Mouse (Mus musculus) kidney, adult 9 months (tissue): ENCODE results near the gene Nol10.
"Not testable (repeated sequence)": the region's sequence is repeated elsewhere in the genome, so short reads cannot be mapped to it uniquely, and the experiment has no call there.

Experiments used
- DNase-seq: peaks from one replicate; pipeline ENCODE4 v3.0.0; 2022

Gene Nol10

DNA sequence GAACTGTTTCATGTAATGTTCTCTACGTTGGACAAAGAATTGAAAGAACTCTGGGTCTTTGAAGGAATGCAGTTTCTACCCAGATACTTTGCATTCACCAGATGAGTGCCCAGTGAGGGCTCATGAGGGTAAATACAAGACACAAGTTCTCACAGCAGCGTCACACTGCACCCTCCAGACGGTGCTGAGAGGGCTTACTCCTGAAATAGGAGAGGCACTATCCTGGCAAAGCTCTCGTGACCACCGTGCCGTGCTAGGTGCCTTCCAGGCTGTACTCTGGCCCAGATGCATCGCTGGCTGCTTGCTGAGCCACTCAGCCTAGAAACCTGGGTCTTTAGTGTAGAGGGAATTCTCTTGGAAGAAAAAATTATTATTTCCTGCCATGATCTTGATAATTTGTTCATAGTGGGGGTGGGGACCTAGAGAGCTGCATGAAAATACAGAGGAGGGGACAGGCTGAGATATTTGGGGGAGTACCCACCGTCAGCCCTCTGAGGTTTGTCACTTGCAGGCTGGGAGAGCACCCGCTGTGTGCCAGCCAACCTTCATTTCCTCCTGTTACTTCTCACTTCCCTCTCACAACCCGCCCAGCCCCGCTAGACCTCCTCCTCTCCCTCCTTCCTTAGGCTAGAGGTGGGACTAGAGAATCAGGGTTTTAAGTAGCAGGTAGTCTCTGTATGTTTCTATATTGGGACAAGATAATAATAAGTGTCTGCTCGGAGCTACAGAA lies 63.7 kb downstream of the Nol10 start:
- no peak for DNase-seq

DNA sequence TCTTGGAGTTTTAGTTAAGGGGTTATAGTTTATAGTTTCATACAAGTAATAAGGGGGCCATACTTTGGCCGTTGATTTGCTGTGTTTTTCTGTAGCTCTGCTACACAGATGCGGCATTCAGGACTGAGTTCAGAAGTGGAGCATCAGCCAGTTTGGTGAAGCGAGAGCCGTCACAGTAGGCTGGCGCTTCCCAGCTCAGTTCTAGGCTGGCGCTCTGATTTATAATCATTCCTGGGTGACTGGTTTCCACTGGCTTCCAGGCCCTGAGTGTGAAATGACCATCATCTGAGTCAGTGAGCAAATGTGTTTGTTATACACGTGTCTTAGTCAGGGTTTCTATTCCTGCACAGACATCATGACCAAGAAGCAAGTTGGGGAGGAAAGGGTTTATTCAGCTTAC lies 66.5 kb downstream of the Nol10 start:
- DNase-seq = no peak

DNA sequence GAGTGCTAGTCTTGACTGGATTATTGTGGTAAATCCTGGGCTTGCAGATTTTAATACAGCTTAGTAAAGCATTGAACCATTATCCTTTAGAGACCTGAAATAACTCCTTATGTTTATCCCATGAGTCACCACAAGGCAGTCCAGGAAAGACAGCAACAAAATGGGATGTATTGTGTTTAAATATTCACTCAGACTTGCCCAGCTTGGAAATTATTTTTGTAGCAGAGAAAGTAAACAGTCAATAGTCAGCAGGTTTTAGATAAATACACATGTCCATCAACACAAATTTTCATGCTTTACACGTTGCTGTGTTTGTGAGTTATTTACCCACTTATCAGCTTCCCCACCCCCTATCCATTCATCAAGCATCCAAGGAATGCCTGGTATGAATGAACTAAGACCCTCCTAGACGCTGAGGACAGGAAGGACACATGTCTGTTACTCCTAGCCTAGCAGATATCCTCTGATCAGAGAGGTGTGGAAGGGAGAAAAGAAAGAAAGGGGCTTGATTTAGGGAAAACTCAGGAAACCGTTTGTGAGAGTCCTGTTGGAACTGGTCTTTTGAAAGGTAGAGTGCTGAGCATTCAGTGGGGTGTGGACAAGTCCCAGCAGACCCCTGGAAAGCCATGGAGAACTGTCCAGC lies 72.0 kb downstream of the Nol10 start:
- DNase-seq = no peak

DNA sequence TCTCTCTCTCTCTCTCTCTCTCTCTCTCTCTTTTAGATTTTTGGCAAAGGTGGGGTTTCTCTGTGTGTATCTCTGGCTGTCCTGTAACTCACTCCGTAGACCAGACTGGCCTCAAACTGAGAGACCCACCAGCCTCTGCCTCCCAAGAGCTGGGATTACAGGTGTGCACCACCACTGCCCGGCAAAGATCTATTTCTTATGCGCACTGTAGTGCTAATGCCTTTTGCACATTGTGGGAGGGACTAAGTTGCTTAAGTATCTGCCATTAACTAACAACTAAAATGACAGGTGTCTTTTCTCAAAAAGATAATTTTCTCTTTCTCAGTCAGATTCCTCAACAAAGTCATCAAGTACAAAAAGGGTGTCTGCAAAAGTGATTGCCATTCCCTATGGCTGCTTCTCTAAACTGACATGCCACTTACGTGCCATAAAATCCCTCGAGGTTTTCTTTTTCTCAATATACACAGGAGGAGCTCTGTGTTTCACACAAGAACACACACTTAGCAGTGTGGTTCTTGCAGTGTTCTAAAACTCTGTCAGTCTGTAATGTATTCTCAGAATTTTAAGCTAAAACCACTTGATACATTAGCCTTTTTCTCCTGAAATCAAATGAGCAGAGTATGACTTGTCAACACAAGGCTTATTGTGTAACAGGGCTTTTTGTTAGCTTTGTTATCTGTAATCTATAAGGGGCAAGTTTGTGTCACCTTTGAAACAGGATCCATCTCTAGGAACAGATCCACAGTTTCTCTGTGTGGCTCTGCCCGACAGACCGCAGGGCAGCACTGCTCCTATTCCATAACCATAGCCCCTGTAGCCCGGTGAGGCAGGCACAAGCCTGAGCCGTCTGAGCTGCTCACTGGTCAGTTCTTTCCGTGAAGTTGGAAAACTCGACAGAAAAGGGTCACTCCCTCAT lies 77.3 kb downstream of the Nol10 start:
- no peak for DNase-seq

DNA sequence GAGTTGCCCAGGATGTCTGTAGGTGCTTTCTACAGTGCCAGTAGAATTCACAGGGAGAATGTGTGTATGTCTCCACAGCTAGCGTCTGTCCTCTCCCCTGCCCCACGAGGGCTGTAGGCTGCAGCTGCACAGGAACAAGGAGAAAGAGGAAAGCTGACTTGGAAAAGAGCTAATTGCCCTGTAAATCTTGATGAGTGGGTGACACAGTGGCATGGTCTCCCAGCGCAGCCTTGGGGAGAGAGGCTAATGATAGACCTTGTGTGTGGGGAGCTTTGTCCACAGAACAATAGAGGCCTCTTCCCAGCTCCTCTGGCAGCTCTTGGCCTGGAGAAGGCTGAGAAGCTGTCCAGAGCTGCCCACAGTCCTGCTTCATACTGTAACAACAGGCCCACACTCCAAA lies 78.5 kb downstream of the Nol10 start:
- DNase-seq = no peak

DNA sequence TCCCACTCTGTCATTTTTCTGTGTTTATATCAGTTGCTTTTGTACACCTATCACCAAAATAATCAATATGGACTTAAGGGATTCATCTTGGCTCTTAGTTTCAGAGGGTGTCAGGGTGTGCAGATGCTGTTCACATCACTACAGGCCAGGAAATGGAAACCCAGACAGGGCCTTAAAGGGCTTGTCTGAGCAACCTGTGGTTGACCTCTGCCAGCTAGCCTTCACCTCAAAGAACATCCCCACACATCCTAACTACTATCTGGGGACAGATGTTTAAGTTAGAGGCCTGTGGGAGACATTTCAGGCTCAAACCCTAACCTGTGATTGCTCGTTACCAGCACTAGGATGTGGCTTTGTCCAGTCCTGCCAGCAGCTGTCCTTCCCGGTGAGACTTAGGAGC lies 82.3 kb downstream of the Nol10 start:
- no peak for DNase-seq

DNA sequence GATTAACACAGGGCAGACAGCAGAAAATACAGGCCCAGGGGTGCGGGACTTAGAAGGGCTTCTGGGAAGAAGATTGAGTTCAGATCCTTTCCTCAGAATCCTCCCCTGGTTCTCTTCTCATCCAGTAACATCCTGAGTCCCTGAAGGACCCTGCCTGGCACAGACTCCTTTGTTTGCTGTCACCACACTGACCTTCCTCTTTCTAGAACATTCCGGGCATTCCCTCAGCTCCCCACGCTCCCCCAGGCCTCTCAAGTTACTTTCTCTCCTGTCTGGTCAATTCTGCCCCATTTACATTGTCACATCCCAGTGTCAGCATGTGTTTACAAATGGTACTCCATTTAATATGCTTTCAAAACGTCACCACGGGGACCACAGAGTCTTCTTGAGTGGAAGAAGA lies 82.9 kb downstream of the Nol10 start:
- DNase-seq = no peak

DNA sequence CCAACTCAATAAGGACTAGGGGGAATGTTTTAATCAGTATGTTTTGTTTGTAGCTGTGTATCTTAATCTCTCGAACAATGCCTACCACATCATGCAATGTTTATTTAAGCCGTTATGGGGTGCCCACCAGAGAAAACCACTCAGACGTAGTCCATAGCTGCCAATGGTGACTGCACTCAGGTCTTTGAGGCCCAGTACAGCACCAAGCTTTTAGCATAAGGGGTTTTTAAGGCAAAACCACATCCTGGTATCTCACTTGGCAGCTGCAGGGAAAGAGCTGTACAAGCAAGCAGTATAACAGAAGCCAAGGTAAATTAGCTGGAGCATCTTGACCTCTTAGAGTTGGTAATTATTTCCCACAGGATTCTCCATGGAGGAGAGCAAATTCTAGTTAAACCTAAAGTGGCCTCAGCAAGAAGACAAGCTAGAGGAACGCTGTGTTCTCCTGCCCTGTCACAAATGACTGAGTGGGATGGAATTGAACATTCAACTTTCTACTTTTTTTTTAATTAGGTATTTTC lies 83.6 kb downstream of the Nol10 start:
- DNase-seq = no peak

DNA sequence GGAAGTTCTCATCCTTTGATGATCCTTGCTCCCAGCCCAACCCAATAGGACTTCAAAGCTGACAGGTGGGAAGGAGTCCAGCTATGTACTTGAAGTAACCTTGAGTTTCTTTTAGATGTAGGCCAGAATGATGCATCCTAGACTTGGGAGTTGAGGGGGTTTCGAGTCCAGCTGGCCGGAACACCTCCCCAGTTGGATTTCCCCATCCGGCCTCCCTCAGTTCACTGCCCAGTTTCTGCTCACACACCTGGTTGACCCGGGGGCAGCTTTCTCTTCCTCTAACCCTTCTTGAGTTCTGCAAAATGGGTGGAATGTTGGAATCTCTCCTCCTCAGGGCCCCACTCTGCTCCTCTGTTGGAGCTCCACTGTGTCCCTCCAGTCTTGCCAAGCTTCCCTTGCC lies 85.5 kb downstream of the Nol10 start:
- DNase-seq = no peak

DNA sequence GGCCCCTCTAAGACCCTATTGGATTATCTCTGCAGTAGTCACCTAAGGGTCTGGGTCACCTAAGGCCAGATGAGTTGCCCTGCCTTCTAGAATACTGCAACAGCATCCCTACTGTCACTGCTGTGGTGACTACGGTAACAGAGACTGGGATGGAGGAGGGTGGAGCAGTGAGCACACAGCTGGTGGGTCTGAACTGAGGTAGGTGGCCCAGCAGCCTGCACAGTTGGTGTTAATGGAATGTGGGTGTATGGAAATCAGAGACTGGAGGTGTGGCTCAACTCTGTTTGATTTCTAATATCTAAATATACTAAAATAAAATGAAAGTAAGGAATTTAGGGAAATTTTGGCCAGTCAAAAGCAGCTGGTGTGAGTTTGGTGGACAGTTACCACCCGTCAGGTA lies 88.2 kb downstream of the Nol10 start:
- no peak for DNase-seq

DNA sequence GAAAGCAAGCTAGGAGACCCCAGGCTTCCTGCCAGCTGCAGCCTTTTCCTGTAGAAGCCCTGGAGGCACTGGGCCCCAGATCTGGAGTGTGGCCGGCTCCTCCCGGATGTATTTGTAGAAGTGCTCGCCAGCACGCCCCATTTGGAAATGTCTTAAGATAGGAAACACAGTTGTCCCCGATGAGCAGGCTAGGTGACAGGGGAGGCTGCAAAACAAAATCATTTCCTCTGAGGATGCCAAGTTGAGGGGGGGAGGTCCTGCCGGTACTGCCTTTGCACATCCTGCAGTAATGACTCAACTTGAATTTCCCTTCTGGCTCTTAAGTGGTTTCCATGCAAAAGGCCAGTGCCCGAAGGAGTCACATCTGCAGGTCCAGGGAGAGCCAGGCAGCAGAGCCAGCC lies 92.0 kb downstream of the Nol10 start:
- peak; percentile 80 for DNase-seq

DNA sequence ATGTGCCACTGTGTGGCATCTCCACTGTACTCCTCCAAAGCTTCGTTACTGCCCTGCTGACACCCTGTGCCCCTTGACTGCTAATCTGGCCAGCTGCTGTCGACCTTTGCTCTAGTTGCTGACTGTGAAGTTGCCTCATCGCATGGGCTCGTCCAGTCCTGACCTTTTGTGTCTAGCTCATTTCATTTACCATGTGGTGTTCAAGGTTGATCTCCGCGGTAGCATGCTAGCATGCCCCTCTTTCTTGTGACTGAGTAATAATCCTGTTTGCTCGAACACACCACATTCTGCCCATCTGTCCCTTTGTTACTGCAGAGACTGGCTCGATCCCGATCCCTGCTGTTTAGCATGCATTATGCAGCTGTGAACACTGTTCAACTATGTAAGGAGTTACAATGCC lies 93.2 kb downstream of the Nol10 start:
- peak; percentile 84 for DNase-seq

DNA sequence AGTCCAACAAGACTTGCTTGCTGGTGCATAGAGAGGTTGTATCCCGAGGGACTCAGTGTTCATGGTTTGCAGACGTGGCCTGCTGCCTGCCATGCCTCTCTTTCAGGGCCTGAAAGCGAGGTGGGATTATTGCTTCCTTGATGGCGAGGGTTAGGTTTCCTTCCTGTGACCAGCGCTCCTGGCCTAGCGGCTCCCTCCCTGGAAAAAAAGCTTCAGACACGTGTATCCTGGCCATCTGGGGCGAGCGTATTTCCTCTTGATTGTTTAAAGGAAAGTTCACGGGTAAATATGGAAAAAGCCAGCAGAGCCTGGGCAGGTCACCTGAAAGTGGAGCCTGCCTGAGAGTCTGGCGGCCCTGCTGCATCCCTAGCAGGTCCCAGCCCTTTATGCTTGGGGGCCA lies 96.1 kb downstream of the Nol10 start:
- peak; percentile 74 for DNase-seq

DNA sequence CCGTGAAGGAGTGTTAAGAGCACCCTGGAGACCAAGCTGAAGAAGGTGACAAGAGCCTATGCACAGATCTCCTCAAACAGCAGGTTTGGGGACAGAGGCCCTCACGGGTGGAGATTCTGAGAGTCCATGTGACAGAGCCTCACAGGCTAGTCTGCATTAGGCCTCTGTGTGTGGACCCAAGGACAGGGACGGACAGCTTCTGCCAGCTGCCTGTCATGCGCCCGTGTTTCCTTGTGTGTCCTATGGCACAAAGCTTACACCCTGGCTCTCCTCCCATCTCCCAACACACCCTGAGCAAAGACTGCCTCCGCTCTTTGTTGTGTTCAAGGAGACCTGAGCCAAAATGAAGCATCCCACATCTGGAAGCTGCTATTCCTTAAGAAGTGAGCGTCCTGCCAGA lies 97.0 kb downstream of the Nol10 start:
- DNase-seq = no peak

DNA sequence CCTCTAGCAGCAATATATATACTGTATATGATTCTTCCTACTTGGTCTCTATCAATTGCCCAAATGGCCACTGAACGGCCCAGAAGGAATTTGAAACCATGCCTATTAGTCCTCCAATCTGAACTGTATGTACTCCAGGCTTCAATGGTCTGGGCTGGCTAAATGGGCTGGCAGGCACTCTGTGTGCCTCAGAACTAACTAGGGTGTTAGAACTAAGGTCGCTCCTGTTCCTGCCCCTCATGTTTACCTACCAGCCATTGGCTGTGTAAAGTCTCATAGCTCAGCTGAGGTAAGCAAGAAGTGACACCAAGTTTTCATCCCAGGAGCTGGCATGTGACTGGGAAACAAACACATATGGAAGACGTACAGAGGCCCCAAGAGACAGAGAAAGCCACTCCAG lies 100.5 kb downstream of the Nol10 start:
- no peak for DNase-seq

DNA sequence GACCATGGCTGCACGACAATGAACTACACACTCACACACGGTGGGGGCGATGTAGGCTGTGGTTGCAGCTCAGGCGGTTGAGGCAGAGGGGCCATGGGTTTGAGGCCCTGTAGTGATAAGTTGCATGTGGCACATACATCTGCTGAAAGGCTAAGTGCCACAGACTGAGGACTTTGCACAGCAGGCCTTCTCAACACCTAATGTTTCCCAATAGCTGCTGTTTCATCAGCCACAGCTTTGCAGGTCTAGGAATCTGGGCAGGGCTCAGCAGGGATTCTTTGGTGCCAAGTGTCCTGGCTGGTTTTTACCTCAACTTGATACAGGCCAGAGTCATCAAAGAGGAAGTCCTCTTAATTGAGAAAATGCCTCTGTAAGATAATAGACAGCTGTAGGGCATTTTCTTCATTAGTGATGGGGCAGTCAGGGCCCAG lies 101.4 kb downstream of the Nol10 start:
- DNase-seq = no peak

DNA sequence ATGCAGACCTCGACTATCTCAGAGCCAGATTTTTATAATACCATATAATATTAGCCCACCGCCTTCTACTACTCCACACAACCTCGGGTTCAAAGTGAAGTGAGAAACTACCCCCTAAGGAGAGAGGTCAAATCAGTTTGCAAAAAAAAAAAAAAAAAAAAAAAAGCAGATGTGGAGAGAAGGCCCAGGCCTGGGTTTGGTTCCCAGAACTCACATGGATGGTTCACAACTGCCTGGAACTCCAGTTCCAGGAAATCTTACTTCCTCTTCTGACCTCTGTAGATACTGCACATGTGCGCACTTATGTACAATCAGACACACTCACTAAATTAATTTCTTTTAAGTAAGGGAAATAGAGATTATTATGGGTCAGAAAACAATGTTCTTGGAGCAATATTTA lies 102.2 kb downstream of the Nol10 start:
- DNase-seq = no peak

DNA sequence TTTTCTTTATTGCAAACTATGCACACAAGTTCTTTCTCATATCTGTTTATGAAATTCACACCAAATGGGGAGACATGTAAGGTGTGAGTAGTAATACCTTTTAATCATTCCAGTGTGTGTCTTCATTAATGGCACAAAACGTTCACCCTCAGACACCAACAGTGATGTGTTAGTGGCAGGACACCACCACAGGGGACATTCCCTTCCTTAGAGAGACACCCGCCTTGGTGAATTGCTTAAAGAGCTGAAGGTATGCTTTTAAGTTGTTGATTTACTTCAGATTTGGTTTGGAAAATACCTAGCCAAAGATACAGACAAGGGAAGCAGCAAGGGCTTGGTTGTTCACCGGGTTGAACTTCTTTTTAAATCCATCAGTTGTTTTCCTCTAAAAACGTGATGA lies 102.7 kb downstream of the Nol10 start:
- DNase-seq = no peak

DNA sequence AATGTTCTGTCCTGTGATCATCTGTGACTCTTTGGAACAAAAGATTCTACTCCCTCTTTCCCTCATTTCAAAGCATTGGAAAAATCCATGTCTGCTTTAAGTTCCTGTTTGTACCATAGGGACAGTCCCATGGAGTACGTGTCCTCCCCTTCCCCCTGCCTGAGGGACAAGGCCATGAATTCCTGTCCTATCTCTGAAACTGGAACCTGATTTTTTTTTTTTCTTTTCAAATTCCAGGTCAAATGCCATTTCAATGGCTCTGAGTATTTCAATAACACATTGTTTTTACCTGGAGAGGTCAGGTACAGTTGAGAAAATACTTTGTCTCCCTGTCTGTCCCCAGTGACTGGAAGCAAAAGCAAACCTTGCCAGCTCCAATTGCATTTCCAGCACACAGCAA lies 104.0 kb downstream of the Nol10 start:
- DNase-seq = no peak

DNA sequence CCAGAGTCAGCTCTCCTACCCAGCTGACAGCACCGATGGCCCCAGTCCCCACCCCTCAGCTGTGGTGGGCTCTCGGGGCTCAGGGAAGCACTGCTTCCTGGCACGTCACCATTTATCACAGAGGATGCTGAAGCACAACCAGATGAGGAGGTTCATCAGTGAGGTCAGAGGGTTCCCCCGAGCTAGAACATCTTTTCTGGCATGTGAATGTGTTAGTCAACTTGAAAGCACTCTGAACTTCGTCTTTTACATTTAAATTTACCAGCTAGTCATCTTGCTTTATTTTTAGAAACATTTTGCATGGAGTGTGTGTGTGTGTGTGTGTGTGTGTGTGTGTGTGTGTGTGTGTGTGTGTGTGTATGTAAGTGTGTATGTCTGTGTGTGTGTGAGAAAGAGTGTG lies 105.7 kb downstream of the Nol10 start:
- DNase-seq = no peak

DNA sequence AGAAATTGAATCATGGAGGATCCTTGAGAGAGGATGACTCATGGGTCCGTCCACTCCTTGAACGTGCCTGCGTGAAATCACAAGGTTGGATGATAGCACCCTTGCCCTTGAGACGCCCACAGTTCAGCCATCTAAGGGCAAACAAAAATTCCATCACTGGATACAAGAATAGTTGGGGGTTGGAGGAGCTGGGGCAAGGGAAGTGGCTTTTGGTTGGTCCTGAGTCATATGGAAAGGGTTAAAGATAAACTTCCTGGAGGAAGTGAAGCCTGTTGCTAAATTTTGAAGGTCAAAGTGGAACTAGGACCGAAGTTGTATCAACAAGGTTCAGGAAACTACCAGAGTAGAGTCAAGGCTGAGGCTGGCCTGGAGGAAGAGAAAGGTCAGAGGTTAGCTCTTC lies 106.8 kb downstream of the Nol10 start:
- DNase-seq = no peak

DNA sequence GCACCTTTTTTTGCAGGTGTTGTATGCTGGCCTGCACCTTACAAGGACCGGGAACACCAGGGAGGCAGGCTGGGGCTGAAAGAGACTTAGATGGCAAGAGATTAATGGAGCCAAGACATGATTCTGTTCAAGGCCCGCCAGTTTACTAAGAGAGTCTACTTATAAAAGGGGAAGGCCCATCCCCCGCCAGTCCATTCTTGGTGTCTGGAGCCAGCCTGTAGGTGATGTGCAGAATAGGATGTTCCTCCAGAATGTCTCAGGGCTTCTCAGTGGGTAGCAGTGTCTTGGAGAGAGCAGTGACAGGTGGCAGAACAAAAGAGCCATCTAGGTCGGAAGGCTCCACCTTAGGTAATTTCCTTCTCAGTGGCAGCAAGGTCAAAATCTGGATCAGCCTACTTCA lies 111.0 kb downstream of the Nol10 start:
- not testable (repeated sequence) for DNase-seq

DNA sequence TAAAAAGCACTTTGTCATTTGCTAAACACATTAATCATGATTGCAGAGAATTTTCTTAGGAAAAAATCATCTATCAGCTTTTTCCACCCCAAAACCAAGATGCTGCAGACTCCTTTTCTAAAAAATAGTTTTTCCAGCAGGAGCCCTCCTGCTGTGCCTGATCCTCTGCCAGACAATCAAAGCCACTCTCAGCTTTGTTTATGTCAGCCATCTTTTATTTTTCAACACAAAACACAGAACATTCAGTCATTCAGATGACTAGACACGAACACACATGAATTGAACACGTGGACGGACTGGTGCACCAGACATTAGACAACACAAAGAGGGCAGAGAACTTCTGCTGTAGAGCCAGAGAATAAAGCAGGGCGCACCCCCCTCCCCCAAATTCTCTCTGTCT lies 115.4 kb downstream of the Nol10 start:
- no peak for DNase-seq

DNA sequence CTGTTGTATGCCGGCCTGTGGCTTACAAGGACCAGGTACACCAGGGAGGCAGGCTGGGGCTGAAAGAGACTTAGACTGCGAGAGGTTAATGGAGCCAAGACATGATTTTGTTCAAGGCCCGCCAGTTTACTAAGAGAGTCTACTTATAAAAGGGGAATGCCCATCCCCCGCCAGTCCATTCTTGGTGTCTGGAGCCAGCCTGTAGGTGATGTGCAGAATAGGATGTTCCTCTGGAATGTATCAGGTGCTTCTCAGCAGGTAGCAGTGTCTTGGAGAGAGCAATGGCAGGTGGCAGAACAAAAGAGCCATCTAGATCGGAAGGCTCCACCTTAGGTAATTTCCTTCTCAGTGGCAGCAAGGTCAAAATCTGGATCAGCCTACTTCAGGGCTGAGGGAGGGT lies 116.3 kb downstream of the Nol10 start:
- not testable (repeated sequence) for DNase-seq
